Mouse (Mus musculus): ENCODE measurements around the gene Sycp2l. TPM values are rescaled to one million over a fixed set of nuclear protein-coding genes. Genes with fewer than 3 reads are reported as not detected.
"Not testable (repeated sequence)": the region's sequence is repeated elsewhere in the genome, so short reads cannot be mapped to it uniquely, and the experiment has no call there.

Sycp2l gene
- total RNA-seq, 2 experiments from 2014 or later: 0.21 TPM; not detected in 1

- DNase-seq (ENCODE audit: low spot score in 2 of 2): no peak
Observed at GRCm38 (mm10) chr13:41123666-41124225, 9.6 kb downstream of the Sycp2l start.

GRCm38 (mm10) chr13:41128326-41128725 is 14.2 kb downstream of the Sycp2l start:
- no peak for DNase-seq (ENCODE audit: low spot score in 2 of 2)

GRCm38 (mm10) chr13:41129061-41129460 is 15.0 kb downstream of the Sycp2l start:
- no peak for DNase-seq (ENCODE audit: low spot score in 2 of 2)

- peak; percentile 27 to 62 for DNase-seq (ENCODE audit: low spot score in 2 of 2)
Observed at GRCm38 (mm10) chr13:41134901-41135300, 20.8 kb downstream of the Sycp2l start.

GRCm38 (mm10) chr13:41145433-41145970 is 31.4 kb downstream of the Sycp2l start:
- no peak for DNase-seq (ENCODE audit: low spot score in 2 of 2)

- DNase-seq (ENCODE audit: low spot score in 2 of 2): peak; percentile 51 to 67
Observed at GRCm38 (mm10) chr13:41146271-41146670, 32.2 kb downstream of the Sycp2l start.

GRCm38 (mm10) chr13:41153146-41153545 is 39.0 kb downstream of the Sycp2l start:
- DNase-seq (ENCODE audit: low spot score in 2 of 2): no peak

- DNase-seq (ENCODE audit: low spot score in 2 of 2): no peak
Observed at GRCm38 (mm10) chr13:41158426-41158825, 44.3 kb downstream of the Sycp2l start.

- no peak for DNase-seq (ENCODE audit: low spot score in 2 of 2)
Observed at GRCm38 (mm10) chr13:41187886-41188285, 73.8 kb downstream of the Sycp2l start.

GRCm38 (mm10) chr13:41195640-41196333 is 81.7 kb downstream of the Sycp2l start:
- DNase-seq (ENCODE audit: low spot score in 2 of 2): no peak

GRCm38 (mm10) chr13:41200861-41201260 is 86.8 kb downstream of the Sycp2l start:
- peak in 1 of 2 experiments; percentile 55 for DNase-seq (ENCODE audit: low spot score in 2 of 2)

GRCm38 (mm10) chr13:41203289-41203688 is 89.2 kb downstream of the Sycp2l start:
- peak in 1 of 2 experiments; percentile 64 for DNase-seq (ENCODE audit: low spot score in 2 of 2)

- DNase-seq (ENCODE audit: low spot score in 2 of 2): no peak
Observed at GRCm38 (mm10) chr13:41203691-41204090, 89.6 kb downstream of the Sycp2l start.

- DNase-seq (ENCODE audit: low spot score in 2 of 2): not testable (repeated sequence)
Observed at GRCm38 (mm10) chr13:41205568-41205967, 91.5 kb downstream of the Sycp2l start.

GRCm38 (mm10) chr13:41206241-41206640 is 92.1 kb downstream of the Sycp2l start:
- DNase-seq (ENCODE audit: low spot score in 2 of 2): peak in 1 of 2 experiments; percentile 19

GRCm38 (mm10) chr13:41211276-41211675 is 97.2 kb downstream of the Sycp2l start:
- no peak for DNase-seq (ENCODE audit: low spot score in 2 of 2)

- no peak for DNase-seq (ENCODE audit: low spot score in 2 of 2)
Observed at GRCm38 (mm10) chr13:41212558-41213322, 98.6 kb downstream of the Sycp2l start.

GRCm38 (mm10) chr13:41215669-41216068 is 101.6 kb downstream of the Sycp2l start:
- DNase-seq (ENCODE audit: low spot score in 2 of 2): no peak

- DNase-seq (ENCODE audit: low spot score in 2 of 2): no peak
Observed at GRCm38 (mm10) chr13:41216236-41216635, 102.1 kb downstream of the Sycp2l start.

- DNase-seq (ENCODE audit: low spot score in 2 of 2): no peak
Observed at GRCm38 (mm10) chr13:41219056-41219455, 104.9 kb downstream of the Sycp2l start.

GRCm38 (mm10) chr13:41219687-41220303 is 105.7 kb downstream of the Sycp2l start:
- peak in 1 of 2 experiments; percentile 40 for DNase-seq (ENCODE audit: low spot score in 2 of 2)

Data from layer of hippocampus, postnatal 14 days (tissue).